Comparison of ENCODE assay signal across 9 mouse cellular contexts in genomic region chr8:61225581-61226395, GRCm38 (mm10). TPM values are rescaled to one million over a fixed set of nuclear protein-coding genes. Genes with fewer than 3 reads are reported as not detected.
DNase-seq lines count a peak whose midpoint lies in the region; ATAC-seq and TF ChIP-seq lines count a peak whose summit lies in the region.
"Had no signal": no experiment of that assay in that cellular context is flagged by ENCODE, and none has a peak within 500 bp of the region (broad histone marks: within the 10 kb centered on the region; RNA-seq: fewer than 3 reads in every experiment).

No protein-coding gene starts in this region.

- no peaks in the 10 kb centered on the region for H3K36me3 ChIP-seq in hindbrain, embryonic 11.5 days (ENCODE audit: control insufficient read depth, insufficient read depth, low read length)
- peaks cover 7% of the 10 kb centered on the region; the same call in 1 of the 2 replicates for H3K36me3 ChIP-seq in limb, embryonic 12.5 days

- TF ChIP-seq POLR2A in olfactory bulb, adult 2 months (IDR thresholded peaks at IDR 0.05; ENCODE audit: insufficient read depth, low read depth, low read length): no peak

- no peaks in the 10 kb centered on the region for H3K4me1 ChIP-seq in hindbrain, embryonic 11.5 days (replicated peaks; ENCODE audit: control insufficient read depth, insufficient read depth, low read length)
- peaks cover 29% of the 10 kb centered on the region for H3K4me1 ChIP-seq in limb, embryonic 12.5 days (replicated peaks)
- peaks cover 14% of the 10 kb centered on the region for H3K4me1 ChIP-seq in olfactory bulb, adult 2 months (ENCODE audit: control insufficient read depth, insufficient read depth, low read length)

- WGBS in hindbrain, embryonic 11.5 days: 34% methylated on average over 20 of the region's 20 CpGs
- WGBS in limb, embryonic 12.5 days: 59% methylated on average over 20 of the region's 20 CpGs
- WGBS in olfactory bulb, adult 2 months: 35% methylated on average over 20 of the region's 20 CpGs

- H3K27ac ChIP-seq in hindbrain, embryonic 11.5 days (ENCODE audit: low read depth, low read length): no peak overlapping the region
- H3K27ac ChIP-seq in limb, embryonic 12.5 days: 0 out of 2 replicates have a peak overlapping the region, but pooled peaks have one; percentile 4
- no peak overlapping the region for H3K27ac ChIP-seq in olfactory bulb, adult 2 months (ENCODE audit: insufficient read depth, low read depth, low read length)

- H3K4me2 ChIP-seq in hindbrain, embryonic 11.5 days (replicated peaks; ENCODE audit: low read depth, low read length): peak overlapping the region; percentile 44
- peak overlapping the region; percentile 94 for H3K4me2 ChIP-seq in limb, embryonic 12.5 days

- H3K27me3 ChIP-seq in hindbrain, embryonic 11.5 days (ENCODE audit: control insufficient read depth, insufficient read depth, low read length): no peaks in the 10 kb centered on the region
- no peaks in the 10 kb centered on the region for H3K27me3 ChIP-seq in limb, embryonic 12.5 days
- H3K27me3 ChIP-seq: Patski had no signal

- DNase-seq in testis, postnatal 10 days (ENCODE audit: low spot score): peak; percentile 45
- no peak for DNase-seq in testis, postnatal 14 days (ENCODE audit: low spot score)
- DNase-seq in hindbrain, embryonic 11.5 days (ENCODE audit: low spot score): peak; percentile 19
- no peak for DNase-seq in B cell, adult 2 months
- no peak for DNase-seq in right cerebral cortex, postnatal 4 days
- no peak for DNase-seq in ovary, postnatal 36 days (ENCODE audit: low spot score)

- TF ChIP-seq CTCF in olfactory bulb, adult 2 months (IDR thresholded peaks at IDR 0.05; ENCODE audit: insufficient read depth, low read depth, low read length): no peak

- peak overlapping the region; percentile 61 for H3K4me3 ChIP-seq in hindbrain, embryonic 11.5 days (ENCODE audit: low read depth, low read length)
- peak overlapping the region; percentile 84 for H3K4me3 ChIP-seq in limb, embryonic 12.5 days (replicated peaks)
- peak overlapping the region; percentile 25 for H3K4me3 ChIP-seq in olfactory bulb, adult 2 months (ENCODE audit: insufficient read depth, low read depth, low read length)

- no peaks in the 10 kb centered on the region for H3K9me3 ChIP-seq in hindbrain, embryonic 11.5 days (ENCODE audit: control insufficient read depth, low read length)
- no peaks in the 10 kb centered on the region for H3K9me3 ChIP-seq in limb, embryonic 12.5 days

- peak overlapping the region; percentile 66 for H3K9ac ChIP-seq in hindbrain, embryonic 11.5 days (ENCODE audit: low read depth, low read length)
- no peak overlapping the region; the same call in 1 of the 2 replicates for H3K9ac ChIP-seq in limb, embryonic 12.5 days (replicated peaks)

- no peak for ATAC-seq in hindbrain, embryonic 11.5 days (ENCODE audit: low FRiP score)
- no peak for ATAC-seq in limb, embryonic 12.5 days (ENCODE audit: insufficient number of reproducible peaks, insufficient read depth, low FRiP score, low TSS enrichment, low read depth)
- ATAC-seq: Patski had no signal

RNA-seq across cellular contexts. Expression of gene Sh3rf1, which starts 2.1 kb away (rescaled TPM):
- 24.0 and 25.3 TPM in 2 replicates for polyA plus RNA-seq in hindbrain, embryonic 11.5 days (2014; fragmentation: Nextera tagmentation; extraction: Ambion mirVana)
- 9.1 and 10.7 TPM in 2 replicates for polyA plus RNA-seq in limb, embryonic 12.5 days (2016; fragmentation: Nextera tagmentation; extraction: Ambion mirVana)
- polyA plus RNA-seq in olfactory bulb, adult 2 months (2012; ENCODE audit: insufficient read depth, insufficient read length, low replicate concordance, missing spikeins): 73.8 TPM in 1 of 2 replicates, not detected in the other

Comparison
In these comparisons a context has a peak if more than half of its experiments do, and no peak if none do; other contexts are left out.
1. DNase-seq: peak in testis, postnatal 10 days (single experiment) and hindbrain, embryonic 11.5 days (single experiment); none in testis, postnatal 14 days (single experiment), B cell, adult 2 months (0 of 2), right cerebral cortex, postnatal 4 days (single experiment) and ovary, postnatal 36 days (single experiment).
2. H3K4me3 ChIP-seq: peak in every context shown above with its lines; median percentile 84 in limb, embryonic 12.5 days; 61 in hindbrain, embryonic 11.5 days; 25 in olfactory bulb, adult 2 months.